Mouse (Mus musculus) monocyte, adult 5-6 weeks (primary cell): ENCODE measurements around the gene Tmem14a. TPM values are rescaled to one million over a fixed set of nuclear protein-coding genes. Genes with fewer than 3 reads are reported as not detected.
"Not testable (repeated sequence)": the region's sequence is repeated elsewhere in the genome, so short reads cannot be mapped to it uniquely, and the experiment has no call there.

Experiments
- ATAC-seq: fragments of 153-309, 156-312 bp; replicated peaks from 2 replicates; pipeline ENCODE4 v1.8.0; 2017; ENCODE audit warnings: mild to moderate bottlenecking; ENCODE audit not compliant: low TSS enrichment, insufficient number of reproducible peaks, severe bottlenecking, poor library complexity, low FRiP score
- total RNA-seq: library from RNA; stranded (forward); fragments of 200-1000, 200-491, 200-594 nt; gene quantifications from 3 replicates; pipeline ENCODE4 v1.2.3, GENCODE M21; 2017

Gene Tmem14a
- total RNA-seq, 1 experiment from 2014 or later, result 0.76 TPM

GRCm38 (mm10) chr1:21275366-21275765 is 57.0 kb downstream of the Tmem14a start:
- not testable (repeated sequence) for ATAC-seq

GRCm38 (mm10) chr1:21276158-21276557 is 57.8 kb downstream of the Tmem14a start:
- peak; percentile 65 for ATAC-seq

Other genes starting within 250 kb of the Tmem14a start
- 1.1 to 4.7 TPM (median 2.1 TPM) in 3 replicates for gene Tram2, start 139.3 kb upstream of the Tmem14a start, total RNA-seq
- 0.68 to 4.7 TPM in 2 of 3 replicates, not detected in the other for gene Gsta3, start 22.0 kb downstream of the Tmem14a start, total RNA-seq
- gene Khdc1a, start 131.1 kb downstream of the Tmem14a start, total RNA-seq, result 19.4 to 73.2 TPM (median 24.2 TPM) in 3 replicates
- gene Khdc1c, start 149.8 kb downstream of the Tmem14a start, total RNA-seq, result 18.1 to 24.5 TPM (median 18.3 TPM) in 3 replicates
- gene Khdc1b, start 165.0 kb downstream of the Tmem14a start, total RNA-seq, result 2.9 to 19.1 TPM (median 3.9 TPM) in 3 replicates